Mouse (Mus musculus) ES-E14 (cell line): ENCODE data around the gene Abcc9. TPM values are rescaled to one million over a fixed set of nuclear protein-coding genes. Genes with fewer than 3 reads are reported as not detected.

ENCODE experiments used
- DNase-seq: peaks from one replicate; pipeline ENCODE4 v3.0.0-alpha.2; 2013; ENCODE audit warnings: low read depth, low spot score
- H3K27ac ChIP-seq: 2 replicates; pipeline ENCODE4 v1.5.1; 2012; ENCODE audit warnings: low read depth, mild to moderate bottlenecking, low read length, moderate library complexity, mixed read lengths; ENCODE audit not compliant: poor library complexity, insufficient read depth, severe bottlenecking
- H3K36me3 ChIP-seq: 2 replicates; pipeline ENCODE4 v1.6.1; 2012; ENCODE audit warnings: mild to moderate bottlenecking, low read length, moderate library complexity, mixed read lengths; ENCODE audit not compliant: control insufficient read depth, poor library complexity, insufficient read depth, severe bottlenecking
- H3K4me1 ChIP-seq, 2 experiments: fragments of 150-350 bp in 1 of 2; sonication (generic) in 1 of 2; 2 replicates each; pipeline ENCODE4 v1.6.1; 2012; ENCODE audit warnings: low read length in 2 of 2, mild to moderate bottlenecking in 1 of 2, mixed read lengths in 1 of 2; ENCODE audit not compliant: control insufficient read depth in 2 of 2, insufficient read depth in 2 of 2, poor library complexity in 1 of 2
- H3K4me3 ChIP-seq, 2 experiments: fragments of 150-350 bp in 1 of 2; sonication (generic) in 1 of 2; 2 replicates each; pipeline ENCODE4 v1.5.1; 2012; ENCODE audit warnings: low read length in 2 of 2, low read depth in 1 of 2, mild to moderate bottlenecking in 1 of 2, mixed read lengths in 1 of 2; ENCODE audit not compliant: insufficient read depth in 1 of 2, poor library complexity in 1 of 2, severe bottlenecking in 1 of 2
- H3K9ac ChIP-seq: 2 replicates; pipeline ENCODE4 v1.6.1; 2012; ENCODE audit warnings: low read depth, mild to moderate bottlenecking, low read length, mixed read lengths; ENCODE audit not compliant: poor library complexity, insufficient read depth, severe bottlenecking
- H3K9me3 ChIP-seq: fragments of 150-350 bp; sonication (generic); 2 replicates; pipeline ENCODE4 v1.6.1; 2012; ENCODE audit warnings: low read depth, mild to moderate bottlenecking, low read length; ENCODE audit not compliant: control insufficient read depth, insufficient read depth
- CHD2 ChIP-seq: IDR thresholded peaks from 2 replicates; pipeline ENCODE4 v1.6.1; 2014; ENCODE audit warnings: mild to moderate bottlenecking, low read depth, low read length, inconsistent platforms
- HCFC1 ChIP-seq: IDR thresholded peaks from 2 replicates; pipeline ENCODE4 v1.6.1; 2012; ENCODE audit warnings: low read length, inconsistent platforms, borderline replicate concordance; ENCODE audit not compliant: insufficient read depth
- MAFK ChIP-seq: IDR thresholded peaks from 2 replicates; pipeline ENCODE4 v1.6.1; 2014; ENCODE audit warnings: mild to moderate bottlenecking, low read depth, low read length, inconsistent platforms; ENCODE audit not compliant: insufficient read depth
- ZC3H11A ChIP-seq: IDR thresholded peaks from 2 replicates; pipeline ENCODE4 v1.6.1; 2012; ENCODE audit warnings: low read depth, mild to moderate bottlenecking, inconsistent platforms, low read length, borderline replicate concordance
- ZNF384 ChIP-seq: IDR thresholded peaks from 2 replicates; pipeline ENCODE4 v1.6.1; 2012; ENCODE audit warnings: low read depth, low read length, inconsistent platforms
- in situ Hi-C, 2 experiments: fragments of 600-800 bp; cut with MboI; formaldehyde crosslinking; loops; one replicate each; pipeline ENCODE4 v1.15.1; 2025; ENCODE audit warnings: low sequenced_read_pairs in 2 of 2, inconsistent platforms in 1 of 2; ENCODE audit not compliant: unreplicated experiment in 2 of 2
- total RNA-seq: library from RNA; depleted of rRNA; stranded (reverse); fragments of 300-350 nt; gene quantifications from 2 replicates; pipeline ENCODE4 v1.2.3, GENCODE M21; 2012

The Abcc9 gene
- total RNA-seq, 1 experiment, result 0.13 TPM

- no peaks in the 10 kb centered on the region for H3K36me3 ChIP-seq
Observed at GRCm38 (mm10) chr6:142701161-142701560, 954 bp downstream of the Abcc9 start.

GRCm38 (mm10) chr6:142700753-142701152 lies 1.4 kb downstream of the Abcc9 start:
- Histone ChIP-seq H3K27ac (no peak overlapping the region), H3K4me3 (no peak overlapping the region), H3K4me1 (no peaks in the 10 kb centered on the region), H3K36me3 (no peaks in the 10 kb centered on the region), H3K9me3 (no peaks in the 10 kb centered on the region), H3K9ac (no peak overlapping the region)
- DNase-seq, result no peak
- TF ChIP-seq ZNF384 (no peak), CHD2 (no peak), ZC3H11A (no peak), MAFK (no peak), HCFC1 (no peak)
- in situ Hi-C loops, result no loop called here

More at GRCm38 (mm10) chr6:142701161-142701560, 954 bp downstream of the Abcc9 start:
- H3K4me1 ChIP-seq, result no peaks in the 10 kb centered on the region
- no peaks in the 10 kb centered on the region for H3K9me3 ChIP-seq
- H3K4me3 ChIP-seq, result no peak overlapping the region
- no peak overlapping the region for H3K9ac ChIP-seq
- H3K27ac ChIP-seq, result no peak overlapping the region
- TF ChIP-seq CHD2 (no peak), HCFC1 (no peak), ZC3H11A (no peak), ZNF384 (no peak), MAFK (no peak)
- in situ Hi-C loops, result no loop called here
- no peak for DNase-seq

DNA sequence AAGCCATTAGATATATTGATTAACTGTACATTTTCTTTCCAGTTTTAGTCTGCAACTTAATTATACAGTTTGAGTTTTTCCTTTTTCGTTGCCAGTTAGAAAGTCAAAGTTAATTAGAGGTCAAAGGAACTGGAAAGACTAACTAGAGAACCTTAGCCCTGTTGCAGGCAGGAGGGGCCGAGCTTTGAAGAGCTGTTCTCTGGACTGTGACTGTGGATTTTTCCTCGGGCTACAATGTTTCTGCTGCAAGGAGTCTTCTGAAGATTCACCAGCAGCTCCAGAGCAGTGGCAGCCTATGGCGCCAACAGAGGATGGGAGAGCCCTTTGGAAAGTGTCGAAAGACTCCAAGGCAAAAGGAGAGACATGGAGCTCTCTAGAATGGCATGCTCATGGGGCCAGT lies 10.0 kb downstream of the Abcc9 start:
- no peak overlapping the region for H3K27ac ChIP-seq
- no peaks in the 10 kb centered on the region for H3K9me3 ChIP-seq
- TF ChIP-seq ZNF384 (no peak), MAFK (no peak), CHD2 (no peak), ZC3H11A (no peak), HCFC1 (no peak)
- in situ Hi-C loops, result no loop called here
- no peaks in the 10 kb centered on the region for H3K36me3 ChIP-seq
- DNase-seq, result no peak
- no peak overlapping the region for H3K9ac ChIP-seq
- H3K4me1 ChIP-seq, result no peaks in the 10 kb centered on the region
- no peak overlapping the region for H3K4me3 ChIP-seq

DNA sequence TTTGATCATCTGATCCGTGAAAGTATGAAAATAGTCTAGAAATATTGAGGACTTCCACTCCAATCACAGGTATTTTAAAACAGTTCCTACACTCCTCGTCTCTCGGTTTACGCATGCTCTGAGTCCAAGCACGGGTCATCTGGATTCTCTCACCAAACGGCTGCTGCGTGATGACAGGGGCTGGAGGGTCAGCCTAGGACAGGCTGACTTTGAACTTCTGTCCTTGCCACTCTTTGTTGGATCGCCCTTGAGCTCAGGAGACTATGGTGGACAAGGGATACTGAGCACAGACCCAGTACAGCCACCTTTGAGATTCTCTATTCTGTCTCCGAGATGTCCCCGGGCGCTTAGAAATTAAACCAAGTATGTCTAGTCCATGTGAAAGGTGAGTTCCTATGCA lies 12.4 kb downstream of the Abcc9 start:
- TF ChIP-seq ZC3H11A (no peak), MAFK (no peak)
- in situ Hi-C loops, result no loop called here
- H3K36me3 ChIP-seq, result no peaks in the 10 kb centered on the region
- H3K4me3 ChIP-seq, result no peak overlapping the region
- no peaks in the 10 kb centered on the region for H3K9me3 ChIP-seq
- H3K9ac ChIP-seq, result no peak overlapping the region
- no peaks in the 10 kb centered on the region for H3K4me1 ChIP-seq
- DNase-seq, result no peak
- no peak overlapping the region for H3K27ac ChIP-seq

GRCm38 (mm10) chr6:142682985-142683691 lies 19.0 kb downstream of the Abcc9 start:
- Histone ChIP-seq H3K36me3 (no peaks in the 10 kb centered on the region), H3K9ac (no peak overlapping the region), H3K9me3 (no peaks in the 10 kb centered on the region), H3K4me3 (no peak overlapping the region), H3K27ac (no peak overlapping the region), H3K4me1 (no peaks in the 10 kb centered on the region)
- TF ChIP-seq CHD2 (no peak), MAFK (no peak), ZC3H11A (no peak), ZNF384 (no peak), HCFC1 (no peak)
- DNase-seq, result no peak
- in situ Hi-C loops, result no loop called here
